Mouse (Mus musculus): ENCODE measurements around the gene Capn5. TPM values are rescaled to one million over a fixed set of nuclear protein-coding genes. Genes with fewer than 3 reads are reported as not detected.

Gene Capn5
- total and polyA plus RNA-seq, 3 experiments: 0.04 to 0.54 TPM; not detected in 1

GRCm38 (mm10) chr7:98117012-98117660, 60.9 kb downstream of the Capn5 start:
- Histone ChIP-seq H3K9ac (ENCODE audit: control insufficient read depth, low read depth, low read length, poor library complexity, severe bottlenecking) (no peak overlapping the region), H3K9me3 (replicated peaks; ENCODE audit: insufficient read depth, low read length) (no peaks in the 10 kb centered on the region), H3K27me3 (ENCODE audit: control insufficient read depth in 1 of 2, insufficient read depth in 2 of 2, low read length in 2 of 2) (peaks cover 0 to 2% of the 10 kb centered on the region in 2 experiments; a peak in 2 of 4 replicates), H3K79me2 (ENCODE audit: control insufficient read depth, insufficient read depth, low read length, poor library complexity) (no peaks in the 10 kb centered on the region), H3K27ac (ENCODE audit: control insufficient read depth, low read depth, low read length) (no peak overlapping the region), H3K4me3 (ENCODE audit: control insufficient read depth in 1 of 2, insufficient read depth in 1 of 2, low read depth in 2 of 2, low read length in 2 of 2) (no peak overlapping the region), H3K4me1 (ENCODE audit: control insufficient read depth in 1 of 2, insufficient read depth in 2 of 2, low read length in 2 of 2) (no peaks in the 10 kb centered on the region), H3K36me3 (ENCODE audit: control insufficient read depth in 1 of 2, insufficient read depth in 2 of 2, low read length in 2 of 2) (no peaks in the 10 kb centered on the region)
- TF ChIP-seq MEF2A (IDR thresholded peaks at IDR 0.05; ENCODE audit: extremely low read depth, insufficient replicate concordance, low read depth, low read length, poor library complexity, severe bottlenecking) (no peak), MYC (IDR thresholded peaks at IDR 0.05; ENCODE audit: low read depth, low read length) (0 out of 2 replicates have a peak, but pooled peaks have one; percentile 27), POLR2AphosphoS2 (IDR thresholded peaks at IDR 0.05; ENCODE audit: low read length) (no peak), SIN3A (IDR thresholded peaks at IDR 0.05; ENCODE audit: low read length) (no peak), KAT2A (conservative IDR thresholded peaks at IDR 0.05; ENCODE audit: low read depth, low read length) (no peak)
- peak; percentile 16 for DNase-seq (ENCODE audit: low read depth, low spot score)

GRCm38 (mm10) chr7:98114656-98115055, 63.4 kb downstream of the Capn5 start:
- Histone ChIP-seq H3K9me3 (replicated peaks; ENCODE audit: insufficient read depth, low read length) (no peaks in the 10 kb centered on the region), H3K36me3 (ENCODE audit: control insufficient read depth in 1 of 2, insufficient read depth in 2 of 2, low read length in 2 of 2) (no peaks in the 10 kb centered on the region), H3K27me3 (ENCODE audit: control insufficient read depth in 1 of 2, insufficient read depth in 2 of 2, low read length in 2 of 2) (peaks cover 0 to 2% of the 10 kb centered on the region in 2 experiments; a peak in 2 of 4 replicates), H3K4me3 (ENCODE audit: control insufficient read depth in 1 of 2, insufficient read depth in 1 of 2, low read depth in 2 of 2, low read length in 2 of 2) (no peak overlapping the region), H3K27ac (ENCODE audit: control insufficient read depth, low read depth, low read length) (no peak overlapping the region), H3K9ac (ENCODE audit: control insufficient read depth, low read depth, low read length, poor library complexity, severe bottlenecking) (no peak overlapping the region), H3K79me2 (ENCODE audit: control insufficient read depth, insufficient read depth, low read length, poor library complexity) (no peaks in the 10 kb centered on the region), H3K4me1 (ENCODE audit: control insufficient read depth in 1 of 2, insufficient read depth in 2 of 2, low read length in 2 of 2) (no peaks in the 10 kb centered on the region)
- TF ChIP-seq SIN3A (IDR thresholded peaks at IDR 0.05; ENCODE audit: low read length): no peak
- no peak for TF ChIP-seq CHD1 (IDR thresholded peaks at IDR 0.05; ENCODE audit: low read depth, low read length)
- TF ChIP-seq HCFC1 (IDR thresholded peaks at IDR 0.05; ENCODE audit: low read depth, low read length): no peak
- no peak for TF ChIP-seq GABPA (IDR thresholded peaks at IDR 0.05; ENCODE audit: low read depth, low read length)
- TF ChIP-seq TBP (IDR thresholded peaks at IDR 0.05; ENCODE audit: low read depth, low read length): no peak
- no peak for TF ChIP-seq ZKSCAN1 (IDR thresholded peaks at IDR 0.05; ENCODE audit: low read depth, low read length)
- no peak for TF ChIP-seq NELFE (IDR thresholded peaks at IDR 0.05; ENCODE audit: low read depth, low read length)
- TF ChIP-seq MXI1 (IDR thresholded peaks at IDR 0.05; ENCODE audit: low read depth, low read length): no peak
- no peak for TF ChIP-seq TCF12 (IDR thresholded peaks at IDR 0.05; ENCODE audit: low read depth, low read length)
- TF ChIP-seq ZMIZ1 (IDR thresholded peaks at IDR 0.05; ENCODE audit: low read depth, low read length): no peak
- no peak for TF ChIP-seq ELF1 (IDR thresholded peaks at IDR 0.05; ENCODE audit: low read depth, low read length)
- TF ChIP-seq MEF2A (IDR thresholded peaks at IDR 0.05; ENCODE audit: extremely low read depth, insufficient replicate concordance, low read depth, low read length, poor library complexity, severe bottlenecking): no peak
- TF ChIP-seq SMC3 (IDR thresholded peaks at IDR 0.05; ENCODE audit: low read depth, low read length): no peak
- no peak for TF ChIP-seq KAT2A (conservative IDR thresholded peaks at IDR 0.05; ENCODE audit: low read depth, low read length)
- no peak for TF ChIP-seq USF1 (IDR thresholded peaks at IDR 0.05; ENCODE audit: low read depth, low read length)
- no peak for TF ChIP-seq RAD21 (IDR thresholded peaks at IDR 0.05; ENCODE audit: low read depth, low read length)
- DNase-seq (ENCODE audit: low read depth, low spot score): no peak

All from MEL (cell line).